Mouse (Mus musculus) embryonic facial prominence, embryonic 14.5 days (tissue): ENCODE results near the gene Bnip1. TPM values are rescaled to one million over a fixed set of nuclear protein-coding genes. Genes with fewer than 3 reads are reported as not detected.

Experiments used
- ATAC-seq: fragments of 200-750 bp; cut with Nextera tagmentation; 2 replicates; pipeline ENCODE4 v1.8.0; 2017; ENCODE audit warnings: low read depth, moderate number of reproducible peaks, moderate TSS enrichment
- DNase-seq: peaks from one replicate; pipeline ENCODE4 v3.0.0-alpha.2; 2015; ENCODE audit warnings: low spot score
- H3K27ac ChIP-seq: fragments of 300-500 bp; sonication (generic); replicated peaks from 2 replicates; pipeline ENCODE4 v1.5.1; 2014; ENCODE audit warnings: low read depth, mild to moderate bottlenecking, low read length, moderate library complexity
- H3K27me3 ChIP-seq: fragments of 300-500 bp; sonication (generic); replicated peaks from 2 replicates; pipeline ENCODE4 v1.6.1; 2014; ENCODE audit warnings: low read length; ENCODE audit not compliant: control insufficient read depth, insufficient read depth
- H3K36me3 ChIP-seq: fragments of 300-500 bp; sonication (generic); 2 replicates; pipeline ENCODE4 v1.6.1; 2014; ENCODE audit warnings: low read length, mixed read lengths; ENCODE audit not compliant: control insufficient read depth, insufficient read depth
- H3K4me1 ChIP-seq: fragments of 300-500 bp; sonication (generic); 2 replicates; pipeline ENCODE4 v1.6.1; 2014; ENCODE audit warnings: antibody characterized with exemption, low read length; ENCODE audit not compliant: control insufficient read depth, insufficient read depth
- H3K4me2 ChIP-seq: fragments of 300-500 bp; sonication (generic); 2 replicates; pipeline ENCODE4 v1.6.1; 2014; ENCODE audit warnings: low read depth, mild to moderate bottlenecking, low read length, moderate library complexity, mixed read lengths
- H3K4me3 ChIP-seq: fragments of 300-500 bp; sonication (generic); 2 replicates; pipeline ENCODE4 v1.5.1; 2014; ENCODE audit warnings: low read depth, mild to moderate bottlenecking, low read length
- H3K9ac ChIP-seq: fragments of 300-500 bp; sonication (generic); 2 replicates; pipeline ENCODE4 v1.6.1; 2014; ENCODE audit warnings: low read depth, mild to moderate bottlenecking, low read length, moderate library complexity, mixed read lengths
- H3K9me3 ChIP-seq: fragments of 300-500 bp; sonication (generic); 2 replicates; pipeline ENCODE4 v1.6.1; 2016; ENCODE audit warnings: low read length; ENCODE audit not compliant: control insufficient read depth
- WGBS: fragments of 180-500 bp; shearing (Covaris S2); extraction: QIAGEN DNeasy Blood & Tissue Kit; methylation state at CpG from one replicate; pipeline ENCODE4 v1.1.7; 2014; 5-methylcytosine and 5-hydroxymethylcytosine counted together
- polyA plus RNA-seq: library from polyadenylated mRNA; unstranded; fragments of >200 nt; fragmentation: Nextera tagmentation; extraction: Ambion mirVana; gene quantifications from 2 replicates; pipeline ENCODE4 v1.2.1, GENCODE M21; 2014

Gene Bnip1
- polyA plus RNA-seq, 1 experiment from 2014 or later = 38.4 TPM

DNA sequence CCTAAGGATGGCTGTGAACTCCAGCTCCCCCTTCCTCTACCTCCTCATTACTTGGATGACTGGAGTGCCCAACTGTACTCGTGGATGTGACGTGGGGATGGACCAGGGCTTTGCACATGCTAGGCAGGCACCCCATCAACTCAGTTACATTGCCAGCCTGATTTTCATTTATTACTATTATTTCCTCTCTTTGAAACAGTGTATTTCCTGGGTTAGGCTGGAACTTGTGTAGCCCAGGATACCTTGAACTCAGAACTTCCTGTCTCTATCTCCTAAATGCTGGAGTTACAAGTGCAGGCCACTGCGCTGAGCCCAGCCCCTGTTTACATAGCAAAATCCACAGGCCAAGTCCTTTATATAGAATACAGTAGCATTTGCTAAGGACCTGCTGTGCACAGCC, 22.0 kb downstream of the Bnip1 start:
- Histone ChIP-seq H3K4me1 (no peaks in the 10 kb centered on the region), H3K36me3 (no peaks in the 10 kb centered on the region), H3K9me3 (no peaks in the 10 kb centered on the region), H3K27me3 (no peaks in the 10 kb centered on the region), H3K4me2 (no peak overlapping the region), H3K9ac (no peak overlapping the region), H3K27ac (no peak overlapping the region), H3K4me3 (no peak overlapping the region)
- ATAC-seq = no peak
- DNase-seq = no peak
- 80% methylated on average over 3 of the region's 3 CpGs for WGBS

DNA sequence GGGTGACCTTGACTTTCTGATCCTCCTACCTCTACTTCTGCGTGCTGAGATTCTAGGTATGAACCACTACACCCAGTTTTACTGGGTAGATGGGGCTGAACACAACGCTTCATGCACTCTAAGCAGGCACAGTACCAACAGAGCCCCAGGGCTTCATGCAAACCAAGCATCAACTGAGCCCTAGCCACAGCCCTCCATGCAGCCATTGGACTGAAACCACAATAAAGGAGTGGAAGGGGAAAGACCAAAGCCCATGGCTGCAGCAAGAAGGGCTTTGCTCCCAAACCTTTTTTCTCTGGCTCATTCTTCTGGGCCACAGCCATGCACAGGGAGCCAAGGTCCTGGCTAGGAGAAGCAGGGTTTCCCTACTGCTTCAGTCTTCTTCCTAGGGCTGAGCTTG, 31.7 kb downstream of the Bnip1 start:
- H3K4me1 ChIP-seq = no peaks in the 10 kb centered on the region
- DNase-seq (no peak), ATAC-seq (no peak)
- H3K36me3 ChIP-seq = no peaks in the 10 kb centered on the region
- H3K27me3 ChIP-seq = no peaks in the 10 kb centered on the region; the same call in 1 of the 2 replicates
- H3K4me2 ChIP-seq = no peak overlapping the region
- no peak overlapping the region for H3K9ac ChIP-seq
- H3K9me3 ChIP-seq = no peaks in the 10 kb centered on the region
- no peak overlapping the region for H3K4me3 ChIP-seq
- H3K27ac ChIP-seq = no peak overlapping the region
- 64% methylated on average over 2 of the region's 2 CpGs for WGBS

- 86% methylated on average over 9 of the region's 9 CpGs for WGBS
These were observed 32.6 kb downstream of the Bnip1 start for GRCm38 (mm10) chr17:26813497-26813896.

DNA sequence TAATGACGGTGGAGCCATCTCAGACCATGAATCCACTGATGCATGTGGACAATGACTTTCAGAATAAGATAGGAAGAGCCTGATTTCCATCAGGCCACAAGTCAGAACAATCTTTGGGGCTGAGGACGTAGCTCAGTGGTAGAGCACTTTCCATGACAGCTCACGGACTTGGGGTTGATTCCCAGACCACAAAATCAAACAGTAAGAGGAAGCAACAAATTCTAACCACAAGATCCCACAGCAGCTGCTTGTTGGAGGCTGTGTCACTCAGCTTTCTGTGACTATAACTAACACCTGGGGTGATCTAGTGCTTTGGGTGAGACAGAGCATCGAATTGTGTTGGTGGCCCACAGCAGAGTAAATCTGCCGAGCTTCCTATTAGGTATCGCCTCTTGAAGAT, 35.9 kb downstream of the Bnip1 start:
- H3K9ac ChIP-seq = no peak overlapping the region
- WGBS = 75% methylated on average over 6 of the region's 6 CpGs
- H3K4me3 ChIP-seq = no peak overlapping the region
- no peaks in the 10 kb centered on the region for H3K4me1 ChIP-seq
- H3K4me2 ChIP-seq = no peak overlapping the region
- DNase-seq (no peak), ATAC-seq (no peak)
- no peaks in the 10 kb centered on the region for H3K9me3 ChIP-seq
- H3K27ac ChIP-seq = no peak overlapping the region
- H3K27me3 ChIP-seq = no peaks in the 10 kb centered on the region; the same call in 1 of the 2 replicates
- H3K36me3 ChIP-seq = no peaks in the 10 kb centered on the region

More at GRCm38 (mm10) chr17:26813497-26813896, 32.6 kb downstream of the Bnip1 start:
- Histone ChIP-seq H3K4me2 (no peak overlapping the region), H3K4me1 (no peaks in the 10 kb centered on the region), H3K9ac (no peak overlapping the region), H3K27ac (no peak overlapping the region), H3K27me3 (no peaks in the 10 kb centered on the region; the same call in 1 of the 2 replicates), H3K9me3 (no peaks in the 10 kb centered on the region), H3K36me3 (no peaks in the 10 kb centered on the region), H3K4me3 (no peak overlapping the region)
- no peak for ATAC-seq
- no peak for DNase-seq

GRCm38 (mm10) chr17:26817776-26818175, 36.9 kb downstream of the Bnip1 start:
- Histone ChIP-seq H3K4me3 (no peak overlapping the region), H3K9ac (no peak overlapping the region), H3K9me3 (no peaks in the 10 kb centered on the region), H3K36me3 (no peaks in the 10 kb centered on the region), H3K27ac (no peak overlapping the region), H3K27me3 (no peaks in the 10 kb centered on the region; the same call in 1 of the 2 replicates), H3K4me2 (no peak overlapping the region), H3K4me1 (no peaks in the 10 kb centered on the region)
- no peak for DNase-seq
- ATAC-seq = no peak

- H3K27ac ChIP-seq = no peak overlapping the region
These were observed 45.3 kb downstream of the Bnip1 start for GRCm38 (mm10) chr17:26826131-26826530.

GRCm38 (mm10) chr17:26833806-26834205, 52.9 kb downstream of the Bnip1 start:
- Histone ChIP-seq H3K4me2 (no peak overlapping the region), H3K27me3 (peaks cover 61% of the 10 kb centered on the region), H3K27ac (no peak overlapping the region), H3K4me1 (0 out of 2 replicates have a peak, but pooled peaks cover under 1% of the 10 kb centered on the region), H3K36me3 (no peaks in the 10 kb centered on the region), H3K9me3 (0 out of 2 replicates have a peak, but pooled peaks cover 7% of the 10 kb centered on the region), H3K9ac (no peak overlapping the region), H3K4me3 (no peak overlapping the region)
- 81% methylated on average over 2 of the region's 2 CpGs for WGBS
- no peak for ATAC-seq
- DNase-seq = no peak

More at GRCm38 (mm10) chr17:26826131-26826530, 45.3 kb downstream of the Bnip1 start:
- Histone ChIP-seq H3K4me3 (no peak overlapping the region), H3K9me3 (0 out of 2 replicates have a peak, but pooled peaks cover 7% of the 10 kb centered on the region), H3K27me3 (peaks cover 3% of the 10 kb centered on the region), H3K9ac (no peak overlapping the region), H3K36me3 (no peaks in the 10 kb centered on the region), H3K4me2 (no peak overlapping the region), H3K4me1 (no peaks in the 10 kb centered on the region)
- WGBS = 77% methylated on average over 15 of the region's 17 CpGs
- ATAC-seq (no peak), DNase-seq (no peak)

GRCm38 (mm10) chr17:26834302-26834965, 53.6 kb downstream of the Bnip1 start:
- no peak for ATAC-seq

More at GRCm38 (mm10) chr17:26834302-26834965, 53.6 kb downstream of the Bnip1 start:
- Histone ChIP-seq H3K9me3 (0 out of 2 replicates have a peak, but pooled peaks cover 7% of the 10 kb centered on the region), H3K9ac (no peak overlapping the region), H3K27ac (no peak overlapping the region), H3K27me3 (peaks cover 64% of the 10 kb centered on the region), H3K36me3 (no peaks in the 10 kb centered on the region), H3K4me3 (no peak overlapping the region), H3K4me2 (no peak overlapping the region), H3K4me1 (peaks cover 7% of the 10 kb centered on the region; the same call in 1 of the 2 replicates)
- WGBS = 64% methylated on average over 5 of the region's 5 CpGs
- DNase-seq = no peak
